Mouse (Mus musculus) MEL (cell line): ENCODE data around the gene Clk1. TPM values are rescaled to one million over a fixed set of nuclear protein-coding genes. Genes with fewer than 3 reads are reported as not detected.

ENCODE experiments used
- DNase-seq: peaks from one replicate; pipeline ENCODE4 v3.0.0; 2011; ENCODE audit warnings: low read depth, low spot score
- H3K27ac ChIP-seq: 2 replicates; pipeline ENCODE4 v1.5.1; 2012; ENCODE audit warnings: low read depth, mild to moderate bottlenecking, control low read depth, low read length, moderate library complexity; ENCODE audit not compliant: control insufficient read depth
- H3K27me3 ChIP-seq, 2 experiments: fragments of 150-350 bp in 1 of 2; sonication (generic) in 1 of 2; 2 replicates each; pipeline ENCODE4 v1.6.1; 2012; ENCODE audit warnings: low read length in 2 of 2, mild to moderate bottlenecking in 2 of 2, improper control_type of control experiment in 1 of 2, moderate library complexity in 1 of 2; ENCODE audit not compliant: insufficient read depth in 2 of 2, control insufficient read depth in 1 of 2
- H3K36me3 ChIP-seq, 2 experiments: 2 replicates each; pipeline ENCODE4 v1.6.1; 2012 to 2014; ENCODE audit warnings: low read length in 2 of 2, improper control_type of control experiment in 1 of 2, inconsistent platforms in 1 of 2, mild to moderate bottlenecking in 1 of 2; ENCODE audit not compliant: insufficient read depth in 2 of 2, control insufficient read depth in 1 of 2
- H3K4me1 ChIP-seq, 2 experiments: fragments of 150-350 bp in 1 of 2; sonication (generic) in 1 of 2; 2 replicates each; pipeline ENCODE4 v1.6.1; 2012; ENCODE audit warnings: low read length in 2 of 2, improper control_type of control experiment in 1 of 2, mild to moderate bottlenecking in 1 of 2; ENCODE audit not compliant: insufficient read depth in 2 of 2, control insufficient read depth in 1 of 2
- H3K4me3 ChIP-seq, 2 experiments: fragments of 150-350 bp in 1 of 2; sonication (generic) in 1 of 2; 2 replicates each; pipeline ENCODE4 v1.5.1; 2012; ENCODE audit warnings: low read depth in 2 of 2, low read length in 2 of 2, mild to moderate bottlenecking in 2 of 2, moderate library complexity in 2 of 2, control low read depth in 1 of 2, improper control_type of control experiment in 1 of 2; ENCODE audit not compliant: control insufficient read depth in 1 of 2, insufficient read depth in 1 of 2
- H3K79me2 ChIP-seq: 2 replicates; pipeline ENCODE4 v1.6.1; 2012; ENCODE audit warnings: mild to moderate bottlenecking, low read length, moderate library complexity; ENCODE audit not compliant: control insufficient read depth, poor library complexity, insufficient read depth
- H3K9ac ChIP-seq: 2 replicates; pipeline ENCODE4 v1.6.1; 2012; ENCODE audit warnings: low read depth, mild to moderate bottlenecking, control low read depth, low read length, moderate library complexity; ENCODE audit not compliant: control insufficient read depth, poor library complexity, severe bottlenecking
- H3K9me3 ChIP-seq: fragments of 150-350 bp; sonication (generic); replicated peaks from 2 replicates; pipeline ENCODE4 v1.6.1; 2012; ENCODE audit warnings: mild to moderate bottlenecking, low read length, improper control_type of control experiment, moderate library complexity; ENCODE audit not compliant: insufficient read depth
- BHLHE40 ChIP-seq: IDR thresholded peaks from 2 replicates; pipeline ENCODE4 v1.6.1; 2012; ENCODE audit warnings: low read depth, mild to moderate bottlenecking, inconsistent platforms, low read length, improper control_type of control experiment, borderline replicate concordance
- CTCF ChIP-seq, 3 experiments: IDR thresholded peaks in 2 of 3; conservative IDR thresholded peaks in 1 of 3; 2 replicates each; pipeline ENCODE4 v1.5.1; 2011 to 2012; ENCODE audit warnings: low read length in 3 of 3, low read depth in 2 of 3, mild to moderate bottlenecking in 2 of 3, improper control_type of control experiment in 1 of 3, inconsistent platforms in 1 of 3, mixed read lengths in 1 of 3, moderate library complexity in 1 of 3; ENCODE audit not compliant: control insufficient read depth in 1 of 3, insufficient read depth in 1 of 3, poor library complexity in 1 of 3, severe bottlenecking in 1 of 3
- E2F4 ChIP-seq: IDR thresholded peaks from 2 replicates; pipeline ENCODE4 v1.6.1; 2011; ENCODE audit warnings: low read depth, low read length, improper control_type of control experiment, borderline replicate concordance
- ELF1 ChIP-seq: IDR thresholded peaks from 2 replicates; pipeline ENCODE4 v1.6.1; 2014; ENCODE audit warnings: low read depth, mild to moderate bottlenecking, inconsistent platforms, low read length, improper control_type of control experiment, moderate library complexity
- EP300 ChIP-seq, 2 experiments: IDR thresholded peaks; 2 replicates each; pipeline ENCODE4 v1.6.1; 2011; ENCODE audit warnings: improper control_type of control experiment in 2 of 2, low read length in 2 of 2, low read depth in 1 of 2, mild to moderate bottlenecking in 1 of 2
- GABPA ChIP-seq: IDR thresholded peaks from 2 replicates; pipeline ENCODE4 v1.6.1; 2012; ENCODE audit warnings: low read depth, mild to moderate bottlenecking, inconsistent platforms, low read length, improper control_type of control experiment, moderate library complexity
- GATA1 ChIP-seq: IDR thresholded peaks from 2 replicates; pipeline ENCODE4 v1.6.1; 2011; ENCODE audit warnings: low read depth, low read length, improper control_type of control experiment
- HCFC1 ChIP-seq: IDR thresholded peaks from 2 replicates; pipeline ENCODE4 v1.6.1; 2012; ENCODE audit warnings: low read depth, mild to moderate bottlenecking, inconsistent platforms, low read length, improper control_type of control experiment, moderate library complexity
- JUND ChIP-seq: IDR thresholded peaks from 2 replicates; pipeline ENCODE4 v1.6.1; 2011; ENCODE audit warnings: low read depth, mild to moderate bottlenecking, improper control_type of control experiment, low read length
- KAT2A ChIP-seq: conservative IDR thresholded peaks from 2 replicates; pipeline ENCODE4 v1.6.1; 2012; ENCODE audit warnings: low read depth, low read length, improper control_type of control experiment, inconsistent platforms
- MAFK ChIP-seq: IDR thresholded peaks from 2 replicates; pipeline ENCODE4 v1.6.1; 2011; ENCODE audit warnings: low read depth, mild to moderate bottlenecking, low read length, improper control_type of control experiment, borderline replicate concordance
- MAX ChIP-seq: IDR thresholded peaks from 2 replicates; pipeline ENCODE4 v1.6.1; 2011; ENCODE audit warnings: low read length, improper control_type of control experiment
- MEF2A ChIP-seq: IDR thresholded peaks from 2 replicates; pipeline ENCODE4 v1.6.1; 2014; ENCODE audit warnings: low read depth, mild to moderate bottlenecking, inconsistent platforms, low read length, improper control_type of control experiment; ENCODE audit not compliant: poor library complexity, insufficient replicate concordance, severe bottlenecking; ENCODE audit errors: extremely low read depth
- MXI1 ChIP-seq: IDR thresholded peaks from 2 replicates; pipeline ENCODE4 v1.6.1; 2011; ENCODE audit warnings: mild to moderate bottlenecking, low read depth, low read length, improper control_type of control experiment
- MYB ChIP-seq: IDR thresholded peaks from 2 replicates; pipeline ENCODE4 v1.6.1; 2011; ENCODE audit warnings: mild to moderate bottlenecking, low read depth, low read length, improper control_type of control experiment
- MYC ChIP-seq: IDR thresholded peaks from 2 replicates; pipeline ENCODE4 v1.6.1; 2011; ENCODE audit warnings: low read depth, mild to moderate bottlenecking, low read length, improper control_type of control experiment, moderate library complexity
- NELFE ChIP-seq: IDR thresholded peaks from 2 replicates; pipeline ENCODE4 v1.6.1; 2011; ENCODE audit warnings: low read depth, low read length, improper control_type of control experiment
- NRF1 ChIP-seq: IDR thresholded peaks from 2 replicates; pipeline ENCODE4 v1.6.1; 2014; ENCODE audit warnings: low read depth, mild to moderate bottlenecking, inconsistent platforms, low read length, improper control_type of control experiment, moderate library complexity; ENCODE audit not compliant: poor library complexity, insufficient read depth, severe bottlenecking
- POLR2AphosphoS2 ChIP-seq: IDR thresholded peaks from 2 replicates; pipeline ENCODE4 v1.6.1; 2011; ENCODE audit warnings: low read length, improper control_type of control experiment
- POLR2AphosphoS5 ChIP-seq: IDR thresholded peaks from 2 replicates; pipeline ENCODE4 v1.6.1; 2012; ENCODE audit warnings: low read depth, borderline replicate concordance, mild to moderate bottlenecking, inconsistent platforms, low read length, moderate library complexity, mixed read lengths
- RCOR1 ChIP-seq: IDR thresholded peaks from 2 replicates; pipeline ENCODE4 v1.6.1; 2012; ENCODE audit warnings: low read depth, mild to moderate bottlenecking, inconsistent platforms, low read length, improper control_type of control experiment
- SIN3A ChIP-seq: IDR thresholded peaks from 2 replicates; pipeline ENCODE4 v1.6.1; 2012; ENCODE audit warnings: low read length, improper control_type of control experiment, inconsistent platforms
- TAL1 ChIP-seq: IDR thresholded peaks from 2 replicates; pipeline ENCODE4 v1.6.1; 2012; ENCODE audit warnings: mild to moderate bottlenecking, inconsistent platforms, low read length, moderate library complexity, mixed read lengths
- TBP ChIP-seq: IDR thresholded peaks from 2 replicates; pipeline ENCODE4 v1.8.0; 2011; ENCODE audit warnings: low read depth, low read length, improper control_type of control experiment
- TCF12 ChIP-seq: IDR thresholded peaks from 2 replicates; pipeline ENCODE4 v1.6.1; 2014; ENCODE audit warnings: low read depth, mild to moderate bottlenecking, inconsistent platforms, low read length, improper control_type of control experiment, moderate library complexity
- USF1 ChIP-seq: IDR thresholded peaks from 2 replicates; pipeline ENCODE4 v1.6.1; 2014; ENCODE audit warnings: low read depth, mild to moderate bottlenecking, inconsistent platforms, low read length, improper control_type of control experiment, moderate library complexity
- ZC3H11A ChIP-seq: IDR thresholded peaks from 2 replicates; pipeline ENCODE4 v1.6.1; 2012; ENCODE audit warnings: low read depth, mild to moderate bottlenecking, inconsistent platforms, low read length, improper control_type of control experiment
- ZMIZ1 ChIP-seq: IDR thresholded peaks from 2 replicates; pipeline ENCODE4 v1.6.1; 2012; ENCODE audit warnings: low read depth, mild to moderate bottlenecking, inconsistent platforms, low read length, improper control_type of control experiment, moderate library complexity
- ZNF384 ChIP-seq: IDR thresholded peaks from 2 replicates; pipeline ENCODE4 v1.6.1; 2012; ENCODE audit warnings: low read depth, mild to moderate bottlenecking, inconsistent platforms, low read length, improper control_type of control experiment
- polyA plus RNA-seq, 2 experiments: library from polyadenylated mRNA; stranded (reverse) in 1 of 2; unstranded in 1 of 2; fragments of >175 nt in 1 of 2; fragments of >200 nt in 1 of 2; gene quantifications; 2 replicates each; pipeline versions ENCODE4 v1.2.1 to v1.2.4; 2012; ENCODE audit warnings: low replicate concordance in 2 of 2, low read depth in 1 of 2; ENCODE audit not compliant: insufficient read length in 2 of 2, insufficient read depth in 1 of 2, missing spikeins in 1 of 2
- total RNA-seq: library from RNA; depleted of rRNA; stranded (reverse); fragments of 300-350 nt; gene quantifications from 2 replicates; pipeline ENCODE4 v1.2.3, GENCODE M21; 2012

The Clk1 gene
- total and polyA plus RNA-seq, 3 experiments: 35.8 to 1,029 (median 41.1) TPM

- Histone ChIP-seq H3K9ac (no peak overlapping the region), H3K27me3 (no peaks in the 10 kb centered on the region), H3K4me3 (no peak overlapping the region), H3K9me3 (no peaks in the 10 kb centered on the region), H3K27ac (no peak overlapping the region), H3K79me2 (peaks cover 11% of the 10 kb centered on the region), H3K36me3 (peaks cover 10 to 74% of the 10 kb centered on the region in 2 experiments), H3K4me1 (no peaks in the 10 kb centered on the region)
- DNase-seq: peak; percentile 37
- TF ChIP-seq RCOR1 (no peak), MYC (no peak), POLR2AphosphoS5 (no peak), TAL1 (no peak), E2F4 (no peak), NRF1 (no peak), CTCF (IDR thresholded peaks at IDR 0.05 in 2 of 3, conservative IDR thresholded peaks at IDR 0.05 in 1 of 3; ENCODE audit: control insufficient read depth in 1 of 3, insufficient read depth in 1 of 3, low read depth in 2 of 3, low read length in 3 of 3, poor library complexity in 1 of 3, severe bottlenecking in 1 of 3) (no peak), MYB (no peak)
These were observed 7.8 kb downstream of the Clk1 start for GRCm38 (mm10) chr1:58416048-58416447.

GRCm38 (mm10) chr1:58415442-58415841 is 8.4 kb downstream of the Clk1 start:
- H3K9me3 ChIP-seq: no peaks in the 10 kb centered on the region

GRCm38 (mm10) chr1:58410776-58411175 is 13.1 kb downstream of the Clk1 start:
- H3K4me1 ChIP-seq: no peaks in the 10 kb centered on the region
- H3K36me3 ChIP-seq: peaks cover 0 to 35% of the 10 kb centered on the region in 2 experiments; a peak in 3 of 4 replicates
- TF ChIP-seq ZC3H11A: no peak
- TF ChIP-seq MYC: no peak
- no peak for TF ChIP-seq TBP
- TF ChIP-seq MXI1: no peak
- no peak for TF ChIP-seq SIN3A
- no peak for TF ChIP-seq BHLHE40
- no peak for TF ChIP-seq KAT2A
- no peak for TF ChIP-seq USF1
- no peak for TF ChIP-seq TCF12
- no peak for TF ChIP-seq MEF2A
- no peak for TF ChIP-seq GABPA
- no peak overlapping the region for H3K27ac ChIP-seq
- DNase-seq: no peak
- H3K9ac ChIP-seq: no peak overlapping the region
- no peak overlapping the region for H3K4me3 ChIP-seq
- no peaks in the 10 kb centered on the region for H3K27me3 ChIP-seq
- H3K79me2 ChIP-seq: no peaks in the 10 kb centered on the region
- H3K9me3 ChIP-seq: no peaks in the 10 kb centered on the region

More at GRCm38 (mm10) chr1:58415442-58415841, 8.4 kb downstream of the Clk1 start:
- TF ChIP-seq KAT2A (no peak), HCFC1 (no peak), MAFK (no peak), EP300 (IDR thresholded peaks at IDR 0.05; ENCODE audit: low read depth in 1 of 2, low read length in 2 of 2) (no peak), POLR2AphosphoS2 (no peak), ZNF384 (no peak), SIN3A (no peak), NELFE (no peak), RCOR1 (no peak), JUND (no peak), USF1 (no peak), BHLHE40 (no peak), ELF1 (no peak), MAX (no peak), GATA1 (no peak), TCF12 (no peak), ZMIZ1 (no peak)
- Histone ChIP-seq H3K27me3 (no peaks in the 10 kb centered on the region), H3K4me1 (no peaks in the 10 kb centered on the region), H3K36me3 (peaks cover 8 to 70% of the 10 kb centered on the region in 2 experiments), H3K27ac (no peak overlapping the region), H3K79me2 (peaks cover 8% of the 10 kb centered on the region; the same call in 1 of the 2 replicates), H3K9ac (no peak overlapping the region), H3K4me3 (no peak overlapping the region)
- DNase-seq: no peak
